Mouse (Mus musculus) intestine, embryonic 16.5 days (tissue): ENCODE data around the gene Egfr. TPM values are rescaled to one million over a fixed set of nuclear protein-coding genes. Genes with fewer than 3 reads are reported as not detected.

Experiments used
- ATAC-seq: fragments of 200-750 bp; cut with Nextera tagmentation; 2 replicates; pipeline ENCODE4 v1.8.0; 2017; ENCODE audit warnings: moderate TSS enrichment, moderate library complexity
- H3K27ac ChIP-seq: fragments of 300-500 bp; sonication (generic); 2 replicates; pipeline ENCODE4 v1.5.1; 2014; ENCODE audit warnings: mild to moderate bottlenecking, low read length
- H3K27me3 ChIP-seq: fragments of 300-500 bp; sonication (generic); replicated peaks from 2 replicates; pipeline ENCODE4 v1.6.1; 2014; ENCODE audit warnings: low read length, control low read depth, mixed read lengths; ENCODE audit not compliant: control insufficient read depth, insufficient read depth
- H3K36me3 ChIP-seq: fragments of 300-500 bp; sonication (generic); 2 replicates; pipeline ENCODE4 v1.6.1; 2014; ENCODE audit warnings: low read length, control low read depth; ENCODE audit not compliant: control insufficient read depth, insufficient read depth
- H3K4me1 ChIP-seq: fragments of 300-500 bp; sonication (generic); 2 replicates; pipeline ENCODE4 v1.6.1; 2014; ENCODE audit warnings: low read length, control low read depth, mixed read lengths; ENCODE audit not compliant: control insufficient read depth, insufficient read depth
- H3K4me2 ChIP-seq: fragments of 300-500 bp; sonication (generic); 2 replicates; pipeline ENCODE4 v1.6.1; 2014; ENCODE audit warnings: low read depth, low read length, control low read depth
- H3K4me3 ChIP-seq: fragments of 300-500 bp; sonication (generic); 2 replicates; pipeline ENCODE4 v1.5.1; 2014; ENCODE audit warnings: mild to moderate bottlenecking, low read length
- H3K9ac ChIP-seq: fragments of 300-500 bp; sonication (generic); 2 replicates; pipeline ENCODE4 v1.6.1; 2014; ENCODE audit warnings: low read depth, low read length
- H3K9me3 ChIP-seq: fragments of 300-500 bp; sonication (generic); 2 replicates; pipeline ENCODE4 v1.6.1; 2016; ENCODE audit warnings: low read length, control low read depth; ENCODE audit not compliant: control insufficient read depth
- WGBS: fragments of 180-500 bp; shearing (Covaris S2); extraction: QIAGEN DNeasy Blood & Tissue Kit; methylation state at CpG from one replicate; pipeline ENCODE4 v1.1.7; 2014; 5-methylcytosine and 5-hydroxymethylcytosine counted together
- polyA plus RNA-seq: library from polyadenylated mRNA; unstranded; fragments of >200 nt; fragmentation: Nextera tagmentation; extraction: Ambion mirVana; gene quantifications from 2 replicates; pipeline ENCODE4 v1.2.1, GENCODE M21; 2015

Gene Egfr
- polyA plus RNA-seq, 1 experiment from 2014 or later: 9.5 TPM

DNA sequence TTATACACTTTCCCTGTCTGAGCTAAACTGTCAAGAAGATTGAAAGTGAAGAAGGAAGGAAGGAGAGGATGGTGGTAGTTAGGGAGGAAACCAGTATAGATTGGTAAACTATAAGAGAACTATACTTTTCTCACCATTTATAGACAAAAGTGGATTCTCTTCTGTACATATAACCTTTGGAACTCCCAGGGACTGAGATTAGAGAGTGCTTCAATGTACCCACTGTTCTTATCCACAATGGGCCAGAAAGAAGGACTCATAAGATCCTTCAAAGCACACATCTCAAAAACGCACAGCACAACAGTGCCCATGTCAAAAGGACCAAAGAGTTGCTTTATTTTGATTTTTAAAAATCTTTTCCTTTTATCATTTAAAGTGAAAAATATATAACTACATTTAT is 148.2 kb downstream of the Egfr start:
- ATAC-seq: peak; percentile 61
- Histone ChIP-seq H3K27me3 (no peaks in the 10 kb centered on the region), H3K4me2 (peak overlapping the region; percentile 4; the same call in 1 of the 2 replicates), H3K9ac (no peak overlapping the region), H3K4me3 (no peak overlapping the region), H3K36me3 (0 out of 2 replicates have a peak, but pooled peaks cover 6% of the 10 kb centered on the region), H3K27ac (peak overlapping the region; percentile 93), H3K9me3 (no peaks in the 10 kb centered on the region), H3K4me1 (peaks cover 17% of the 10 kb centered on the region)
- 59% methylated on average over 1 of the region's 1 CpGs for WGBS

GRCm38 (mm10) chr11:16900653-16901416 is 148.8 kb downstream of the Egfr start:
- 55% methylated on average over 8 of the region's 8 CpGs for WGBS
- Histone ChIP-seq H3K9me3 (no peaks in the 10 kb centered on the region), H3K4me3 (no peak overlapping the region), H3K4me1 (peaks cover 17% of the 10 kb centered on the region), H3K36me3 (0 out of 2 replicates have a peak, but pooled peaks cover 6% of the 10 kb centered on the region), H3K9ac (no peak overlapping the region), H3K4me2 (peak overlapping the region; percentile 17), H3K27ac (peak overlapping the region; percentile 93), H3K27me3 (no peaks in the 10 kb centered on the region)
- ATAC-seq: peak; percentile 93

GRCm38 (mm10) chr11:16904302-16905011 is 152.5 kb downstream of the Egfr start:
- no peak for ATAC-seq
- Histone ChIP-seq H3K4me2 (no peak overlapping the region), H3K9me3 (no peaks in the 10 kb centered on the region), H3K9ac (no peak overlapping the region), H3K27ac (no peak overlapping the region), H3K27me3 (no peaks in the 10 kb centered on the region), H3K4me3 (no peak overlapping the region), H3K36me3 (peaks cover 9% of the 10 kb centered on the region; the same call in 1 of the 2 replicates), H3K4me1 (peaks cover 17% of the 10 kb centered on the region)
- WGBS: 77% methylated on average over 8 of the region's 8 CpGs

DNA sequence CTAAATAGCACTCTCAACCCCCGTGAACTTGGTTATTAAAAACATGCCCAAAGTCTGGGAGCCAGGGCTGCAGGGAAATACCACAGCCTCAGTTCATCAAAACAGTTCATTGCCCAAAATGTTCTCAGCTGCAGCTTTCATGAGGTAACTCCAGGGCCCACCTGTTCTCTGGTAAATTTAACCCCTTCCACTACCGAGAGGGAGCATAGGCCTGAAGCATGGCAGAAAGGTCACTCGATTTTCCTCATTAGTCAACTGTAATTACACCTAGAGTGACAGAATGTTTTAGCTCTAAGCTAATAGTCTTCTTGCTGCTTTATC is 153.0 kb downstream of the Egfr start:
- Histone ChIP-seq H3K9ac (no peak overlapping the region), H3K9me3 (no peaks in the 10 kb centered on the region), H3K4me2 (no peak overlapping the region), H3K4me3 (no peak overlapping the region), H3K36me3 (peaks cover 9% of the 10 kb centered on the region), H3K27me3 (no peaks in the 10 kb centered on the region), H3K4me1 (peaks cover 17% of the 10 kb centered on the region), H3K27ac (no peak overlapping the region)
- WGBS: 69% methylated on average over 3 of the region's 3 CpGs
- no peak for ATAC-seq

GRCm38 (mm10) chr11:16906530-16906929 is 154.5 kb downstream of the Egfr start:
- H3K9me3 ChIP-seq: no peaks in the 10 kb centered on the region
- H3K4me1 ChIP-seq: peaks cover 13% of the 10 kb centered on the region
- peak; percentile 67 for ATAC-seq
- H3K9ac ChIP-seq: no peak overlapping the region
- H3K27ac ChIP-seq: 0 out of 2 replicates have a peak overlapping the region, but pooled peaks have one; percentile 62
- no peaks in the 10 kb centered on the region for H3K27me3 ChIP-seq
- H3K4me2 ChIP-seq: no peak overlapping the region
- H3K36me3 ChIP-seq: peaks cover 14% of the 10 kb centered on the region
- 91% methylated on average over 2 of the region's 2 CpGs for WGBS
- H3K4me3 ChIP-seq: no peak overlapping the region

DNA sequence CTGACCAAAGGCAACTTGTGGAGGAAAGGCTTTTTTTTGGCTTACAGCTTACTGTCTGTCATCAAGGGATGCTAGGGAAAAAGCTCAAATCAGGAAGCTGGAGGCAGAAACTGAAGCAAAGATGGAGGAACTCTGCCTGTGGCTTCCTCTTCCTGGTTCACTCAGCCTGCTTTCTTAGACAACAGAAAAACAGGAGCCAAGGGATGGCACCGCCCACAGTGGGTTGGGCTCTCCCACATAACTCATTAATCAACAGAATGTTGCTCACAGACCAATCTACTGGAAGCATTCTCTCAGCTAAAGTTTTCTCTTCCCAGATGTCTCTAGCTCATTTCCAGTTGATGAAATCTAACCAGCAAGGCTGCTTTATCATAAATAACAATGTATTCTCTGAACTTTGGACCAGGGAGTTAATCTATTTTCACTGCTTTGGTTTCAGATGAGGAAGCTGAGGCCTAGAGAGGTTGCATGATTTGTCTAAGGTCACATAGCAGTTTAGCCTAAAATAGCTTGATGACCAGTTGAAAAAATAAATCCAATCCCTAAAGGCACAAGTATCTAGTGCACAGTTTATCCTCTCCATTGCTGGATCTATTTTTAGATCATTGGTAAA is 155.6 kb downstream of the Egfr start:
- Histone ChIP-seq H3K9ac (no peak overlapping the region), H3K4me3 (no peak overlapping the region), H3K9me3 (no peaks in the 10 kb centered on the region), H3K27me3 (no peaks in the 10 kb centered on the region), H3K4me2 (no peak overlapping the region), H3K27ac (peak overlapping the region; percentile 62), H3K4me1 (peaks cover 3% of the 10 kb centered on the region; the same call in 1 of the 2 replicates), H3K36me3 (peaks cover 21% of the 10 kb centered on the region)
- peak; percentile 74 for ATAC-seq
- WGBS: 70% methylated on average over 1 of the region's 1 CpGs

- Histone ChIP-seq H3K27me3 (no peaks in the 10 kb centered on the region), H3K4me2 (no peak overlapping the region), H3K9me3 (no peaks in the 10 kb centered on the region), H3K9ac (no peak overlapping the region), H3K27ac (peak overlapping the region; percentile 30; the same call in 1 of the 2 replicates), H3K36me3 (peaks cover 12% of the 10 kb centered on the region), H3K4me3 (no peak overlapping the region), H3K4me1 (no peaks in the 10 kb centered on the region; the same call in 1 of the 2 replicates)
- ATAC-seq: peak; percentile 78
- WGBS: 59% methylated on average over 3 of the region's 3 CpGs
These were observed 162.8 kb downstream of the Egfr start for GRCm38 (mm10) chr11:16914756-16915155.

DNA sequence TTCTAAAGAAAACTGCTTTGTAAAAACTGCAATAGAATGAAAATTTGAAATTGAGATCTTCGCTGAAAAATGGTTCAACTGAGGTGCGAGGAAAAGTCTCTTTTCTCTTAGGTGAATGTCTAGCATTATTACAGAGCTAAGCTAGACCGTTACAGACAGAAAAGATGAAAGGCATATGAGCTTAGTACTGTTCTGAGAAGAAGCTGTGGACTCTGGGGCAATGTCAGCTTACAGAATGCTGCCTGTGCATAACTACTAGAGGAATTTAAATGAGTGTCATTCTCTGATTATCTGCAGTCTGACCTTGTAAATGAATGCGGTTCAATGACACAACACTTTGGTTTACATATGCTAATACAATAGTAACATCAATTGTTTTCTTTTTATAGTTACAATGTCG is 163.8 kb downstream of the Egfr start:
- H3K4me2 ChIP-seq: no peak overlapping the region
- no peaks in the 10 kb centered on the region for H3K9me3 ChIP-seq
- ATAC-seq: no peak
- no peaks in the 10 kb centered on the region; the same call in 1 of the 2 replicates for H3K4me1 ChIP-seq
- H3K36me3 ChIP-seq: peaks cover 7% of the 10 kb centered on the region
- H3K4me3 ChIP-seq: no peak overlapping the region
- no peaks in the 10 kb centered on the region for H3K27me3 ChIP-seq
- H3K9ac ChIP-seq: no peak overlapping the region
- WGBS: 73% methylated on average over 5 of the region's 5 CpGs
- no peak overlapping the region; the same call in 1 of the 2 replicates for H3K27ac ChIP-seq

DNA sequence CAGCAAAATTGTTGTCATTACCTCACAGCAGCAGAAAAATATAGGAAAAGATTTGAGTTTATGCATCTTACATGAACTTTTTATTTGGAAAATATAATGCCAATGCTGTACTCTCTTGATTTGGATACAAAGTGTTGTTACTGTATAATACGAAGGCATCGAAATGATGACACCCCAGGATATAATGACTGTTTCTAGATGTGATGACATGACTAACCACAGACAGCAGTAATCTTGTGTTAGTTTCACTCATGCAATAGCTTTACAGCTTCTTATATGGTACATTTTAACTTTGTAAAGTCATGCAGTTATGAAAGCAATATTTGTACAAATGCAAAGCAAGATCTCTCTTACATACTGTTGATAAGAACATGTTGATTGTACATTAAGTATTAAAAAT is 165.5 kb downstream of the Egfr start:
- Histone ChIP-seq H3K36me3 (no peaks in the 10 kb centered on the region), H3K27ac (no peak overlapping the region), H3K27me3 (no peaks in the 10 kb centered on the region), H3K9me3 (no peaks in the 10 kb centered on the region), H3K4me2 (no peak overlapping the region), H3K4me1 (no peaks in the 10 kb centered on the region; the same call in 1 of the 2 replicates), H3K9ac (no peak overlapping the region), H3K4me3 (no peak overlapping the region)
- ATAC-seq: no peak
- WGBS: 92% methylated on average over 2 of the region's 2 CpGs
